Mouse (Mus musculus) gonadal fat pad, adult 2 months (tissue): Measurements from ENCODE around the gene Sgcb. TPM values are rescaled to one million over a fixed set of nuclear protein-coding genes. Genes with fewer than 3 reads are reported as not detected.

ENCODE experiments used
- polyA plus RNA-seq: library from polyadenylated mRNA; depleted of rRNA; stranded (reverse); fragments of >200 nt; gene quantifications from 2 replicates; pipeline ENCODE4 v1.2.3, GENCODE M21; 2012; rRNA removed

Gene Sgcb
- polyA plus RNA-seq, 1 experiment = 12.4 TPM

Other genes starting within 250 kb of the Sgcb start
- gene Cwh43, start 241.7 kb downstream of the Sgcb start, polyA plus RNA-seq = 45.1 and 73.9 TPM in 2 replicates
- gene Dcun1d4, start 166.8 kb downstream of the Sgcb start, polyA plus RNA-seq = 9.4 and 11.0 TPM in 2 replicates
- 0.04 TPM in 1 of 2 replicates, not detected in the other for gene Lrrc66, start 15.3 kb downstream of the Sgcb start, polyA plus RNA-seq
- gene Spata18, start 3.6 kb upstream of the Sgcb start, polyA plus RNA-seq = 6.5 and 9.5 TPM in 2 replicates